In genomic region chr4:81097597-81097996, GRCm38 (mm10) we compare ENCODE assay signal across 23 mouse cellular contexts.
"Had no signal": no experiment of that assay in that cellular context is flagged by ENCODE, and none has a peak within 500 bp of the region (broad histone marks: within the 10 kb centered on the region; RNA-seq: fewer than 3 reads in every experiment).

No protein-coding gene starts in this region.

- H3K36me3 ChIP-seq: heart, embryonic 13.5 days; heart, embryonic 15.5 days; hindbrain, embryonic 13.5 days; hindbrain, embryonic 15.5 days; intestine, embryonic 15.5 days; limb, embryonic 13.5 days; limb, embryonic 15.5 days had no signal

- H3K9me3 ChIP-seq: heart, embryonic 13.5 days; heart, embryonic 15.5 days; hindbrain, embryonic 13.5 days; hindbrain, embryonic 15.5 days; intestine, embryonic 15.5 days; limb, embryonic 13.5 days; limb, embryonic 15.5 days had no signal

- DNase-seq: forebrain, postnatal 0 days; gastrocnemius, postnatal 14 days; gastrocnemius, postnatal 36 days; heart, adult 11 months; heart, adult 2 months; heart, postnatal 14 days; heart, postnatal 36 days; kidney, adult 18-20 months; kidney, adult 8-10 months; kidney, postnatal 10 days; kidney, postnatal 25 days; kidney, postnatal 4 days had no signal

- H3K27me3 ChIP-seq: heart, embryonic 13.5 days; heart, embryonic 15.5 days; hindbrain, embryonic 13.5 days; hindbrain, embryonic 15.5 days; intestine, embryonic 15.5 days; limb, embryonic 13.5 days; limb, embryonic 15.5 days had no signal

- ATAC-seq: forebrain, postnatal 0 days; inflammation-experienced regulatory T-cells, adult 6 months; intestine, embryonic 15.5 days; intestine, postnatal 0 days had no signal

- H3K9ac ChIP-seq: forebrain, postnatal 0 days; heart, embryonic 13.5 days; heart, embryonic 15.5 days; hindbrain, embryonic 13.5 days; hindbrain, embryonic 15.5 days; intestine, embryonic 15.5 days; limb, embryonic 13.5 days; limb, embryonic 15.5 days had no signal

- H3K4me3 ChIP-seq: heart, adult 2 months; heart, embryonic 13.5 days; heart, embryonic 15.5 days; hindbrain, embryonic 13.5 days; hindbrain, embryonic 15.5 days; intestine, embryonic 15.5 days; layer of hippocampus, adult 2 months; limb, embryonic 13.5 days; limb, embryonic 15.5 days had no signal

- H3K4me1 ChIP-seq: heart, embryonic 13.5 days; heart, embryonic 15.5 days; hindbrain, embryonic 13.5 days; hindbrain, embryonic 15.5 days; intestine, embryonic 15.5 days; limb, embryonic 13.5 days; limb, embryonic 15.5 days had no signal

- H3K27ac ChIP-seq: heart, adult 2 months; heart, embryonic 13.5 days; heart, embryonic 15.5 days; hindbrain, embryonic 13.5 days; hindbrain, embryonic 15.5 days; intestine, embryonic 15.5 days; layer of hippocampus, adult 2 months had no signal

- H3K4me2 ChIP-seq: heart, embryonic 11.5 days; heart, embryonic 13.5 days; heart, embryonic 15.5 days; hindbrain, embryonic 13.5 days; hindbrain, embryonic 15.5 days; intestine, embryonic 15.5 days; limb, embryonic 13.5 days; limb, embryonic 15.5 days had no signal
